Mouse (Mus musculus) ovary, adult 2 months (tissue): ENCODE measurements around the gene Gm11009. TPM values are rescaled to one million over a fixed set of nuclear protein-coding genes. Genes with fewer than 3 reads are reported as not detected.

Experiments used
- polyA plus RNA-seq: library from polyadenylated mRNA; depleted of rRNA; stranded (reverse); fragments of >200 nt; gene quantifications from 2 replicates; pipeline ENCODE4 v1.2.3, GENCODE M21; 2012; rRNA removed

The Gm11009 gene
- polyA plus RNA-seq: not detected in 2 replicates

GRCm38 (mm10) chr2:176319394-176319793 lies at the start of gene Gm11009:
Gene Gm11009, minus strand, starts transcription at chr2:176319494.

Other genes with a start within 250 kb of the Gm11009 start
- gene Gm2004, start 169.7 kb downstream of the Gm11009 start, polyA plus RNA-seq: 0.14 and 4.9 TPM in 2 replicates
- 0.11 and 0.14 TPM in 2 replicates for gene 2210418O10Rik, start 92.9 kb downstream of the Gm11009 start, polyA plus RNA-seq
- 1.7 TPM in 1 of 2 replicates, not detected in the other for gene Gm14435, start 104.1 kb upstream of the Gm11009 start, polyA plus RNA-seq
- 1.4 and 1.9 TPM in 2 replicates for gene Gm14434, start 167.3 kb upstream of the Gm11009 start, polyA plus RNA-seq
- not detected in 2 replicates for gene Zfp967, start 201.6 kb upstream of the Gm11009 start, polyA plus RNA-seq